Mouse (Mus musculus) ES-E14 (cell line): ENCODE results near the gene Dennd4a.

Experiments
- CHD2 ChIP-seq: IDR thresholded peaks from 2 replicates; pipeline ENCODE4 v1.6.1; 2014; ENCODE audit warnings: mild to moderate bottlenecking, low read depth, low read length, inconsistent platforms
- MAFK ChIP-seq: IDR thresholded peaks from 2 replicates; pipeline ENCODE4 v1.6.1; 2014; ENCODE audit warnings: mild to moderate bottlenecking, low read depth, low read length, inconsistent platforms; ENCODE audit not compliant: insufficient read depth
- ZC3H11A ChIP-seq: IDR thresholded peaks from 2 replicates; pipeline ENCODE4 v1.6.1; 2012; ENCODE audit warnings: low read depth, mild to moderate bottlenecking, inconsistent platforms, low read length, borderline replicate concordance

GRCm38 (mm10) chr9:64960978-64961320 lies 149.8 kb downstream of the Dennd4a start:
- TF ChIP-seq ZC3H11A: no peak
- no peak for TF ChIP-seq CHD2
- TF ChIP-seq MAFK: no peak
